Mouse (Mus musculus) hindbrain, postnatal 0 days (tissue): ENCODE data around the gene Rhox3h. TPM values are rescaled to one million over a fixed set of nuclear protein-coding genes. Genes with fewer than 3 reads are reported as not detected.

Experiments used
- polyA plus RNA-seq: library from polyadenylated mRNA; unstranded; fragments of >200 nt; fragmentation: Nextera tagmentation; extraction: Ambion mirVana; gene quantifications from 2 replicates; pipeline ENCODE4 v1.2.1, GENCODE M21; 2015
- total RNA-seq: library from RNA; depleted of rRNA; stranded (reverse); fragments of >200 nt; gene quantifications from 2 replicates; pipeline ENCODE4 v1.2.3, GENCODE M21; 2014; rRNA removed

Gene Rhox3h
- total and polyA plus RNA-seq, 2 experiments from 2014 or later: not detected

Other genes starting within 250 kb of the Rhox3h start
- gene Rhox4b, start 236.3 kb downstream of the Rhox3h start, total RNA-seq: not detected in 2 replicates
- gene Rhox4b, start 236.3 kb downstream of the Rhox3h start, polyA plus RNA-seq: not detected in 2 replicates
- gene Rhox2c, start 215.1 kb downstream of the Rhox3h start, total RNA-seq: not detected in 2 replicates
- gene Rhox2c, start 215.1 kb downstream of the Rhox3h start, polyA plus RNA-seq: not detected in 2 replicates
- not detected in 2 replicates for gene Rhox3c, start 210.2 kb downstream of the Rhox3h start, total RNA-seq
- gene Rhox3c, start 210.2 kb downstream of the Rhox3h start, polyA plus RNA-seq: not detected in 2 replicates
- not detected in 2 replicates for gene Rhox4c, start 188.4 kb downstream of the Rhox3h start, total RNA-seq
- not detected in 2 replicates for gene Rhox4c, start 188.4 kb downstream of the Rhox3h start, polyA plus RNA-seq
- gene Rhox2d, start 175.3 kb downstream of the Rhox3h start, total RNA-seq: not detected in 2 replicates
- not detected in 2 replicates for gene Rhox2d, start 175.3 kb downstream of the Rhox3h start, polyA plus RNA-seq
- gene Rhox4d, start 154.4 kb downstream of the Rhox3h start, total RNA-seq: not detected in 2 replicates
- not detected in 2 replicates for gene Rhox4d, start 154.4 kb downstream of the Rhox3h start, polyA plus RNA-seq
- 0.47 TPM in 1 of 2 replicates, not detected in the other for gene Rhox2e, start 138.3 kb downstream of the Rhox3h start, total RNA-seq
- gene Rhox2e, start 138.3 kb downstream of the Rhox3h start, polyA plus RNA-seq: not detected in 2 replicates
- not detected in 2 replicates for gene Rhox3e, start 126.7 kb downstream of the Rhox3h start, total RNA-seq
- not detected in 2 replicates for gene Rhox3e, start 126.7 kb downstream of the Rhox3h start, polyA plus RNA-seq
- gene Rhox4e, start 111.4 kb downstream of the Rhox3h start, total RNA-seq: not detected in 2 replicates
- not detected in 2 replicates for gene Rhox4e, start 111.4 kb downstream of the Rhox3h start, polyA plus RNA-seq
- not detected in 2 replicates for gene Rhox2f, start 97.4 kb downstream of the Rhox3h start, total RNA-seq
- not detected in 2 replicates for gene Rhox2f, start 97.4 kb downstream of the Rhox3h start, polyA plus RNA-seq
- gene Rhox3f, start 87.8 kb downstream of the Rhox3h start, total RNA-seq: not detected in 2 replicates
- gene Rhox3f, start 87.8 kb downstream of the Rhox3h start, polyA plus RNA-seq: not detected in 2 replicates
- gene Rhox4f, start 61.1 kb downstream of the Rhox3h start, total RNA-seq: not detected in 2 replicates
- gene Rhox4f, start 61.1 kb downstream of the Rhox3h start, polyA plus RNA-seq: not detected in 2 replicates
- gene Rhox3g, start 40.2 kb downstream of the Rhox3h start, total RNA-seq: not detected in 2 replicates
- gene Rhox3g, start 40.2 kb downstream of the Rhox3h start, polyA plus RNA-seq: not detected in 2 replicates
- not detected in 2 replicates for gene Rhox2g, start 25.3 kb downstream of the Rhox3h start, total RNA-seq
- gene Rhox2g, start 25.3 kb downstream of the Rhox3h start, polyA plus RNA-seq: not detected in 2 replicates
- not detected in 2 replicates for gene Rhox4g, start 17.4 kb downstream of the Rhox3h start, total RNA-seq
- not detected in 2 replicates for gene Rhox4g, start 17.4 kb downstream of the Rhox3h start, polyA plus RNA-seq
- not detected in 2 replicates for gene Rhox2h, start 4.5 kb upstream of the Rhox3h start, total RNA-seq
- gene Rhox2h, start 4.5 kb upstream of the Rhox3h start, polyA plus RNA-seq: not detected in 2 replicates
- gene Rhox5, start 136.1 kb upstream of the Rhox3h start, total RNA-seq: not detected in 2 replicates
- gene Rhox5, start 136.1 kb upstream of the Rhox3h start, polyA plus RNA-seq: 0.71 and 1.00 TPM in 2 replicates
- gene Rhox6, start 158.1 kb upstream of the Rhox3h start, total RNA-seq: not detected in 2 replicates
- gene Rhox6, start 158.1 kb upstream of the Rhox3h start, polyA plus RNA-seq: not detected in 2 replicates
- not detected in 2 replicates for gene Rhox7a, start 162.9 kb upstream of the Rhox3h start, total RNA-seq
- not detected in 2 replicates for gene Rhox7a, start 162.9 kb upstream of the Rhox3h start, polyA plus RNA-seq
- not detected in 2 replicates for gene Rhox8, start 210.2 kb upstream of the Rhox3h start, total RNA-seq
- not detected in 2 replicates for gene Rhox8, start 210.2 kb upstream of the Rhox3h start, polyA plus RNA-seq
- gene Rhox7b, start 228.5 kb upstream of the Rhox3h start, total RNA-seq: not detected in 2 replicates
- gene Rhox7b, start 228.5 kb upstream of the Rhox3h start, polyA plus RNA-seq: not detected in 2 replicates
- not detected in 2 replicates for gene Rhox9, start 233.0 kb upstream of the Rhox3h start, total RNA-seq
- not detected in 2 replicates for gene Rhox9, start 233.0 kb upstream of the Rhox3h start, polyA plus RNA-seq